Mouse (Mus musculus) heart, embryonic 12.5 days (tissue): ENCODE results near the gene Dnajb7. TPM values are rescaled to one million over a fixed set of nuclear protein-coding genes. Genes with fewer than 3 reads are reported as not detected.
"Not testable (repeated sequence)": the region's sequence is repeated elsewhere in the genome, so short reads cannot be mapped to it uniquely, and the experiment has no call there.

Experiments
- ATAC-seq: fragments of 200-750 bp; cut with Nextera tagmentation; 2 replicates; pipeline ENCODE4 v1.8.0; 2017; ENCODE audit warnings: moderate TSS enrichment, moderate library complexity; ENCODE audit not compliant: insufficient number of reproducible peaks, low FRiP score
- H3K27ac ChIP-seq: fragments of 300-500 bp; sonication (generic); 2 replicates; pipeline ENCODE4 v1.5.1; 2016; ENCODE audit warnings: mild to moderate bottlenecking, moderate library complexity; ENCODE audit not compliant: poor library complexity, severe bottlenecking
- H3K27me3 ChIP-seq: fragments of 300-500 bp; sonication (generic); replicated peaks from 2 replicates; pipeline ENCODE4 v1.6.1; 2016; ENCODE audit warnings: mild to moderate bottlenecking, moderate library complexity
- H3K36me3 ChIP-seq: fragments of 300-500 bp; sonication (generic); 2 replicates; pipeline ENCODE4 v1.6.1; 2016; ENCODE audit warnings: mild to moderate bottlenecking, moderate library complexity
- H3K4me1 ChIP-seq: fragments of 300-500 bp; sonication (generic); replicated peaks from 2 replicates; pipeline ENCODE4 v1.6.1; 2016; ENCODE audit warnings: mild to moderate bottlenecking
- H3K4me2 ChIP-seq: fragments of 300-500 bp; sonication (generic); 2 replicates; pipeline ENCODE4 v1.6.1; 2016; ENCODE audit warnings: mild to moderate bottlenecking, moderate library complexity
- H3K4me3 ChIP-seq: fragments of 300-500 bp; sonication (generic); 2 replicates; pipeline ENCODE4 v1.5.1; 2016; ENCODE audit warnings: mild to moderate bottlenecking
- H3K9ac ChIP-seq: fragments of 300-500 bp; sonication (generic); 2 replicates; pipeline ENCODE4 v1.6.1; 2016; ENCODE audit warnings: mild to moderate bottlenecking, moderate library complexity
- H3K9me3 ChIP-seq: fragments of 300-500 bp; sonication (generic); replicated peaks from 2 replicates; pipeline ENCODE4 v1.6.1; 2016; ENCODE audit warnings: mild to moderate bottlenecking, moderate library complexity
- WGBS: fragments of 180-500 bp; shearing (Covaris S2); methylation state at CpG from one replicate; pipeline ENCODE4 v1.1.7; 2016; 5-methylcytosine and 5-hydroxymethylcytosine counted together
- polyA plus RNA-seq: library from polyadenylated mRNA; unstranded; fragments of >200 nt; fragmentation: Nextera tagmentation; extraction: Ambion mirVana; gene quantifications from 2 replicates; pipeline ENCODE4 v1.2.1, GENCODE M21; 2016

Dnajb7 gene
- polyA plus RNA-seq = 1.1 TPM in 2 replicates

DNA sequence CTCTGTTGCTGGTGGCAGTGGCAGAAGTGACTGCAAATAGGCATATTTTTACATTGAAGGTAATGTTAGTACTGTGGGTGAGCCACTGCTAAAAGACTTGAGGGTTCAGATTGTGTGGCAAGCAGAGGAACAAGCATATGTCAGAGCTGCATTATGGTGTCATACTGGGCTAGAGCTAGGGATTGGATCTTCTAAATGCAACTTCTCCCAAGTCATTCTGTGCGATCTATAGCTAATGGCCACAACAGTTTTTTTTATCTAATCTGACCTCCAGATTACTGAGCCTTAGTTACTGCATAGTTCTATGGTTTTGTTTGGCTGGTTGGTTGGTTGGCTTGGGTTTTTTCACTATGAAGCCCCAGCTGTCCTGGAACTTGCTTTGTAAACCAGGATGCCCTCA lies at the start of gene Dnajb7:
TSS of gene Dnajb7 (minus strand) at position 101 of the 400 bp plus-strand sequence.
- Histone ChIP-seq H3K4me2 (no peak within 1 kb of the TSS), H3K36me3 (peaks cover 4% of the 10 kb centered on the region; the same call in 1 of the 2 replicates), H3K27me3 (no peaks in the 10 kb centered on the region), H3K9ac (no peak within 1 kb of the TSS), H3K27ac (no peak within 1 kb of the TSS), H3K4me3 (no peak within 1 kb of the TSS), H3K9me3 (no peaks in the 10 kb centered on the region), H3K4me1 (no peaks in the 10 kb centered on the region)
- no peak for ATAC-seq
- 92% methylated on average over 1 of the region's 1 CpGs for WGBS

DNA sequence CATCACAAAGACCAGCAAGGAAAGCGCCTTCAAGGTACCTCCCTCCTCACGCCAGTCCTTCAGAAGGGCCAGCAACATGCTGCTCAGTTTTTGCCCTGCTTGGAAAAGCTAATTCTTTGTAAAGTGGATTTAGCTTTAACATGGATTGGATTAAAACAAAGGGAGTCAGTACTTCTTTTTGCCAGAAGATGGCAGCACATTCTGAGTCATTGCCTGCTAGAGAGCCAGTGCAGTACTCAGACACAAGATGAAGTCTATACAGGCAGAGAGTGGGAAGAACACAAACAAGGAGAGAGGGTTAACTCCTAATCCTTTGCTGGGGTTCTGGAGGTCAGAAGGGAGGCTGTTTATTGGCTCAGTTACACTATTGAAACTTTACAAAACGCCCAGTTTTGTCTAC lies 40.4 kb upstream of the Dnajb7 start:
- Histone ChIP-seq H3K4me3 (no peak overlapping the region), H3K36me3 (peaks cover 35% of the 10 kb centered on the region), H3K9ac (no peak overlapping the region), H3K4me1 (0 out of 2 replicates have a peak, but pooled peaks cover 3% of the 10 kb centered on the region), H3K27me3 (no peaks in the 10 kb centered on the region), H3K9me3 (no peaks in the 10 kb centered on the region), H3K27ac (no peak overlapping the region), H3K4me2 (no peak overlapping the region)
- WGBS = 36% methylated on average over 3 of the region's 3 CpGs
- no peak for ATAC-seq

DNA sequence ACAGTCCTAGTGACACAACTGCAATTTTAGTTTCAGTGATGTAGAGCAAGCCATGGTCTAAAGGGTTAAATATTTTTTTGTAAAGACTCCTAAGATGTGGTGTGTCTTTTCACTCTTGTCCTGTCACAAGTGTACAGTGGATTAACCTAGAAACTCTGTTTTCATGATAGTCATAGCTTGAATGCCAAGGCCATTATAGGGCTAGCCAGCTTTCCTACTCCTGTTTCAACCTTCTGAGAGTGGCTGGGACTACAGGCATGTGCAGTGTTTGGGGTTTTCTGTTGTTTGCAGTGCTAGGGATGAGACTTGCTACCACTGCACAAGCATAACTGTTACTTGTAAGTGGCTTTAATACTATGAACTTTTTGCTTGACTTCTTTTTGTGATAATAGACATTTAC lies 31.1 kb upstream of the Dnajb7 start:
- Histone ChIP-seq H3K9me3 (no peaks in the 10 kb centered on the region), H3K4me2 (no peak overlapping the region), H3K27ac (no peak overlapping the region), H3K36me3 (peaks cover 29% of the 10 kb centered on the region), H3K27me3 (no peaks in the 10 kb centered on the region), H3K4me1 (no peaks in the 10 kb centered on the region), H3K4me3 (no peak overlapping the region), H3K9ac (no peak overlapping the region)
- no peak for ATAC-seq

DNA sequence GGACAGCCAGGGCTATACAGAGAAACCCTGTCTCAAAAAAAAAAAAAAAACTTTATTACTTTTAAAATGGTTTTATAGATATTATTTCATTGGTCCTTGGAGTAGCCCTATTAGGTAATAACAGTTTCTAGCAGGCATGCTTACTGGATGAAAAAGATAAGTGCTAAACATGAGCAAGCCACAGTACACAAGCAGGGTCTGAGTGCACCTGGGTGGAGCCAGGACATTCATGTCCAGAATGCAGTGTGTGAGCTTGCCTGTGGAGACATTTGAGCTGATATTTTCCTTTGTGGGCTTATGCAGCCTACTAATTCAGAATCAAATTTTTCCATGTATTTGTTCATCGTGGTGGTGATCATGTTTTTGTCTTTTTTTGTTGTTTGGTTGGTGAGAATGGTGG lies 30.2 kb upstream of the Dnajb7 start:
- ATAC-seq = no peak
- Histone ChIP-seq H3K4me2 (no peak overlapping the region), H3K27ac (no peak overlapping the region), H3K9me3 (no peaks in the 10 kb centered on the region), H3K36me3 (peaks cover 29% of the 10 kb centered on the region), H3K27me3 (no peaks in the 10 kb centered on the region), H3K9ac (no peak overlapping the region), H3K4me1 (no peaks in the 10 kb centered on the region), H3K4me3 (no peak overlapping the region)
- WGBS = 96% methylated on average over 1 of the region's 1 CpGs

DNA sequence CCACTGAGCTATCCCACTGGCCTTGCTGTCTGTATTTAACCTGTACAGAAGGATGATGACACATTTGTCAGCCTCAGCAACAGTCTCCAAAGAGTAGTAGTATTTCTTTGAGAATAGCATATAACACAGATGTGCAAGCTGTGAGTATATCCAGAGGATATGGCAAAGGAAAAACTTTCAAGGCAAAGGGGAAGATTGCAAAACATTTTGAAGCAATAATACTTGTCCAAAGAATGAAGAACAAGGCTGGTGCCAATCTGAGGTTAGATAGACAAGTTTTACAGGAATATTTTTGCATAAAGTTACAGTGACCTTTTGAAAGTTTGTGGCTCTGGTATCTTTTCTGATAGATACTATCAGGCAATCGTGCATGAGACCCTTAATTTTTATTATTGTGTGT lies 23.1 kb upstream of the Dnajb7 start:
- Histone ChIP-seq H3K4me2 (no peak overlapping the region), H3K4me3 (no peak overlapping the region), H3K9me3 (no peaks in the 10 kb centered on the region), H3K27ac (no peak overlapping the region), H3K4me1 (no peaks in the 10 kb centered on the region), H3K36me3 (peaks cover 32% of the 10 kb centered on the region), H3K27me3 (no peaks in the 10 kb centered on the region), H3K9ac (no peak overlapping the region)
- no peak for ATAC-seq
- WGBS = 83% methylated on average over 1 of the region's 1 CpGs

- no peak for ATAC-seq
- 73% methylated on average over 2 of the region's 2 CpGs for WGBS
- no peak overlapping the region for H3K9ac ChIP-seq
These were observed 19.8 kb upstream of the Dnajb7 start for GRCm38 (mm10) chr15:81427947-81428346.

DNA sequence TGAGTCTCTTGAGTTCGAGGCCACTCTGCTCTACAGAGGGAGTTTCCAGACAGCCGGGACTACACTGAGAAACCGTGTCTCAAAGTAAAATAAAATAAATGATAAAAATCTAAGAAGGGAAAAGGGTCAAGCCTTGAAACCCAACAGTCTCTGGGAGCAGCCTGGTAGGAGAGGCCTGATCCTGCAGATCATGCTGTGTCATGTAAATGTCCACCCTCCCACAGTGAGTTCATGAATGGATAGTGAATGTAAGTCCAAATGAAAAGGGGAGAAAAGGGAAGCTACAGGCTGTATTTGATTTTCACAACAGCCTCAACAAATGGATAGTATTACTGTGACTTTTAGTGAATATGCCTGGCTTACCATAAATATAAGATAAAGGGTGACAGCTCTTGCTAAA lies 17.2 kb upstream of the Dnajb7 start:
- ATAC-seq = no peak
- 85% methylated on average over 3 of the region's 3 CpGs for WGBS
- Histone ChIP-seq H3K4me2 (no peak overlapping the region), H3K4me3 (no peak overlapping the region), H3K36me3 (peaks cover 15% of the 10 kb centered on the region), H3K27me3 (no peaks in the 10 kb centered on the region), H3K4me1 (no peaks in the 10 kb centered on the region), H3K9me3 (no peaks in the 10 kb centered on the region), H3K9ac (no peak overlapping the region), H3K27ac (no peak overlapping the region)

More at GRCm38 (mm10) chr15:81427947-81428346, 19.8 kb upstream of the Dnajb7 start:
- Histone ChIP-seq H3K27me3 (no peaks in the 10 kb centered on the region), H3K36me3 (peaks cover 26% of the 10 kb centered on the region), H3K4me2 (no peak overlapping the region), H3K9me3 (no peaks in the 10 kb centered on the region), H3K4me3 (no peak overlapping the region), H3K4me1 (no peaks in the 10 kb centered on the region), H3K27ac (no peak overlapping the region)

DNA sequence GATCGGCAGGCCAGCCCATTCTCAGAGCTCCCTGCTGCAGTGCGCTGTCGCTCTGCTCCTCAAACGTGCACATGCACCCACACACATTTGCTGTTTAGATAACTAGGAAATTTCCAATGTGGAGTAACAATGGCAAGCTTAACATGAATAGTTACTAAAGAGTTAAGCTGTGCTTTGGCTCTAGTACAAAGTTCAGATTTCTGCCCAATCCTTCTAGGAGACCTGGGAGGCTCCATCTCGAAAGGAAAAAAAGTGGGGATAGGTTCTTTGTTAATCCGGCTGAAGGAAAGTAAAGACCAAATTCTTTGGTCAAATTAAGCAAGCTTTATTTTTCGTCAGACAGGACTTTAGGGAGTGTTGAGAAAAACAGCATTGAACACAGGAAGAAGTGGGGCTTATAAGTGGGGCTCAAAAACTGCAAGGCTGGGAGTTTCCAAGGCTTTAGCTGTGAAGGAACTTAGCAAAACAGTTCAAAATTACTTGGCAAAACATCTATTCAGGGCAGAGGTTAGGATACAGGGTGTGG lies 14.1 kb upstream of the Dnajb7 start:
- Histone ChIP-seq H3K9ac (no peak overlapping the region), H3K4me2 (no peak overlapping the region), H3K27ac (no peak overlapping the region), H3K4me3 (no peak overlapping the region), H3K9me3 (no peaks in the 10 kb centered on the region), H3K4me1 (no peaks in the 10 kb centered on the region), H3K36me3 (peaks cover 8% of the 10 kb centered on the region), H3K27me3 (no peaks in the 10 kb centered on the region)
- no peak for ATAC-seq
- WGBS = 78% methylated on average over 7 of the region's 7 CpGs

GRCm38 (mm10) chr15:81421454-81421853 lies 13.4 kb upstream of the Dnajb7 start:
- no peaks in the 10 kb centered on the region for H3K27me3 ChIP-seq
- H3K4me3 ChIP-seq = no peak overlapping the region
- WGBS = 80% methylated on average over 1 of the region's 1 CpGs
- no peak overlapping the region for H3K4me2 ChIP-seq
- no peak for ATAC-seq
- H3K9me3 ChIP-seq = no peaks in the 10 kb centered on the region
- peaks cover 6% of the 10 kb centered on the region; the same call in 1 of the 2 replicates for H3K36me3 ChIP-seq
- no peak overlapping the region for H3K27ac ChIP-seq
- no peaks in the 10 kb centered on the region for H3K4me1 ChIP-seq
- H3K9ac ChIP-seq = no peak overlapping the region

DNA sequence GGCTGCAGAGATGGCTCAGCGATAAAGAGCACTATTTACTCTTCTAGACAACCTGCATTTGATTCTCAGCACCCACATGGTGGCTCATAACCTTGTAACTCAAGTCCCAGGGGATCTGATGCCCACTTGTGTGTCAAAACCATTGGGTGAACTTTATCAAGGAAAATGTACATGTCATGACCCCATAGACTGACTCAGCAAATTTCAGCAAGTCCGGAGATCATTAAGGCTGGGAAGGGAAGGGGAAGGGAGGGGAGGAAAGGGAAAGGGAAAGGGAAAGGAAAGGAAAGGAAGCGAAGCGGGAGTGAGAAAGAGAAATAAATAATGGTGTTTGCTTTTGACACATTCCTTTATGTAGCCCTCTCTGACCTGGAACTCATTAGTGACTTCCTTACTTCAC lies 10.0 kb upstream of the Dnajb7 start:
- WGBS = 87% methylated on average over 4 of the region's 4 CpGs

GRCm38 (mm10) chr15:81416763-81417310 lies 8.7 kb upstream of the Dnajb7 start:
- not testable (repeated sequence) for H3K27me3 ChIP-seq, H3K4me1 ChIP-seq, H3K27ac ChIP-seq, H3K9me3 ChIP-seq
- WGBS = 6% methylated on average over 22 of the region's 22 CpGs
- peak overlapping the region; percentile 31 for H3K4me3 ChIP-seq
- H3K9ac ChIP-seq = peak overlapping the region; percentile 34; the same call in 1 of the 2 replicates
- peak overlapping the region; percentile 64 for H3K4me2 ChIP-seq
- peak; percentile 88 for ATAC-seq
- H3K36me3 ChIP-seq = peaks cover 10% of the 10 kb centered on the region; the same call in 1 of the 2 replicates

More for the DNA sequence above, 10.0 kb upstream of the Dnajb7 start:
- no peaks in the 10 kb centered on the region for H3K9me3 ChIP-seq
- no peaks in the 10 kb centered on the region for H3K4me1 ChIP-seq
- H3K4me2 ChIP-seq = no peak overlapping the region
- H3K36me3 ChIP-seq = peaks cover 7% of the 10 kb centered on the region; the same call in 1 of the 2 replicates
- H3K27ac ChIP-seq = no peak overlapping the region
- ATAC-seq = no peak
- H3K9ac ChIP-seq = no peak overlapping the region
- no peak overlapping the region for H3K4me3 ChIP-seq
- no peaks in the 10 kb centered on the region for H3K27me3 ChIP-seq

DNA sequence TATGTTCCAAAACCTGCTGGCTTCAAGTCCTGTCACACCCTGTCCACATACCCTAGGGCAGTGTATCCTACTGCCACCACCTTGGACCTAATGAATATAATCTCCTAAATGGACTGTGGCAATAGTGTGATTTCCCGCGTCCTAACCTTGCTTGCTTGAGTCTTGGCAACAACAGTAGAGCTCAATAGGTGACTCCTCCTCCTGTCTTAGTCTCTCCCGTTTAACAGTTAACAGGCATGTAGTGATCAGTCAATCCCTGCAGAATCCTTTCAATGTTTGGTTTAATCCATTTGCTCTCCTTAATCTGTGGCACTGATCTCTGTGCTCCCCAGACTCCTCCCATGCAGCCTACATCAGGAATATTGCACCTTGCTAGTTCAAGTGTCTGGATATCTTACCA lies 3.1 kb downstream of the Dnajb7 start:
- Histone ChIP-seq H3K4me2 (no peak overlapping the region), H3K4me3 (no peak overlapping the region), H3K27me3 (no peaks in the 10 kb centered on the region), H3K36me3 (peaks cover 5% of the 10 kb centered on the region; the same call in 1 of the 2 replicates), H3K27ac (no peak overlapping the region), H3K9me3 (no peaks in the 10 kb centered on the region), H3K4me1 (0 out of 2 replicates have a peak, but pooled peaks cover 10% of the 10 kb centered on the region), H3K9ac (no peak overlapping the region)
- 86% methylated on average over 3 of the region's 3 CpGs for WGBS
- ATAC-seq = no peak
